Mouse (Mus musculus): ENCODE measurements around the gene Mrtfb.

DNA sequence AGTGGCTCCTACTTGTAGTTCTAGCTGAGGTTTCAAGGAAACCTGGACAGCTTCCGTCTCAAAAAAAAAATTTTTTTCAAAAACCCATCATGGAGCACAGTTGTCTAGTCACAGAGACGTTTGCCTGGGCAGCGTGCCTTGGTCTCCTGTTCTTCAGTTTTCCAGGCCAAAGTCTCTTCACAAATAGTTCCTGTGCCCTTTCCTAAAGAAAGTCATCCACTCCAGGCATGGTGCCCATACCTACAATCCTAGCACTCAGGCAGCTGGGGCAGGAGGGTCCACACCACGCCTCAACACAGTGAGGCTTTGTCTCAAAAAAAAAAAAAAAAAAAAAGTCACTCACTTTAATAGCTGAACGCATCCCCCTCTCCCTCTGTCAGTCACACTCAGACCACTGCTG lies 106.9 kb downstream of the Mrtfb start:
- TF ChIP-seq POLR2A (IDR thresholded peaks at IDR 0.05; ENCODE audit: control insufficient read depth, low read depth, low read length) (no peak), CTCF (IDR thresholded peaks at IDR 0.05; ENCODE audit: control insufficient read depth, insufficient read depth, insufficient replicate concordance, low read depth, low read length) (no peak)
